Mouse (Mus musculus) bone marrow, adult 2 months (tissue): ENCODE measurements around the gene Tnfrsf21. TPM values are rescaled to one million over a fixed set of nuclear protein-coding genes. Genes with fewer than 3 reads are reported as not detected.

Source experiments
- H3K27ac ChIP-seq: fragments of 200-500 bp; 2 replicates; pipeline ENCODE4 v1.5.1; 2012; ENCODE audit warnings: low read depth, mild to moderate bottlenecking, control low read depth, inconsistent platforms, low read length; ENCODE audit not compliant: control insufficient read depth, poor library complexity, insufficient read depth
- H3K4me1 ChIP-seq: fragments of 200-500 bp; 2 replicates; pipeline ENCODE4 v1.6.1; 2011; ENCODE audit warnings: low read length; ENCODE audit not compliant: control insufficient read depth, insufficient read depth
- H3K4me3 ChIP-seq: fragments of 200-500 bp; replicated peaks from 2 replicates; pipeline ENCODE3; 2011; ENCODE audit warnings: mild to moderate bottlenecking, low read depth, low read length, control low read depth; ENCODE audit not compliant: control insufficient read depth
- CTCF ChIP-seq: fragments of 200-500 bp; IDR thresholded peaks from 2 replicates; pipeline ENCODE4 v1.5.1; 2011; ENCODE audit warnings: low read length, control low read depth; ENCODE audit not compliant: control insufficient read depth, insufficient read depth
- POLR2A ChIP-seq: fragments of 200-500 bp; IDR thresholded peaks from 2 replicates; pipeline ENCODE4 v1.6.1; 2011; ENCODE audit warnings: low read depth, mild to moderate bottlenecking, control low read depth, low read length, borderline replicate concordance; ENCODE audit not compliant: control insufficient read depth
- WGBS: fragments of 180-500 bp; shearing (Covaris S2); methylation state at CpG from one replicate; pipeline ENCODE4 v1.1.7; 2018; 5-methylcytosine and 5-hydroxymethylcytosine counted together
- polyA plus RNA-seq: library from polyadenylated mRNA; stranded (reverse); fragments of >200 nt; gene quantifications from 2 replicates; pipeline ENCODE4 v1.2.4, GENCODE M21; 2011; ENCODE audit warnings: low replicate concordance; ENCODE audit not compliant: missing spikeins, insufficient read depth, insufficient read length

The Tnfrsf21 gene
- polyA plus RNA-seq, 1 experiment: 18.6 TPM

DNA sequence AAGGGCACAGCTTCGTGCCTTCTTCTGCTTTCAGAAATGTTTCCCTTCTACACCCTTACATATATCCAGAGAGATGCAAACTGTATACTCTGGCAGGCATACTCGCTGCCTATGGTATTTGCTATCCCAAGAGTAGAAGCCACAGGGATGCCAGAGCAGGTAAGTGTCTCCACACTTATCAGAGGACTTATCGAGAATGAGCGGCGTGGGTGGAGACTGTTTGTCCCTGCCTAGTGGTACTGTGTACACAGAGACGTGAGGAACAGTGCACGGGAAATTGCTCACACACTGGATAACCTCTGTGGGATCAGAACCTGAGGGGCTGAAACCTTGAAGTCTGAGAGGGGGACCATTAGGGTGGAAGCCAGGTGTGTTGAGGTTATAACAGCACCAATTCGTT lies 59.6 kb downstream of the Tnfrsf21 start:
- TF ChIP-seq POLR2A (no peak), CTCF (no peak)
- no peak overlapping the region for H3K27ac ChIP-seq
- H3K4me3 ChIP-seq: no peak overlapping the region
- H3K4me1 ChIP-seq: peaks cover 6% of the 10 kb centered on the region
- WGBS: 38% methylated on average over 8 of the region's 8 CpGs

DNA sequence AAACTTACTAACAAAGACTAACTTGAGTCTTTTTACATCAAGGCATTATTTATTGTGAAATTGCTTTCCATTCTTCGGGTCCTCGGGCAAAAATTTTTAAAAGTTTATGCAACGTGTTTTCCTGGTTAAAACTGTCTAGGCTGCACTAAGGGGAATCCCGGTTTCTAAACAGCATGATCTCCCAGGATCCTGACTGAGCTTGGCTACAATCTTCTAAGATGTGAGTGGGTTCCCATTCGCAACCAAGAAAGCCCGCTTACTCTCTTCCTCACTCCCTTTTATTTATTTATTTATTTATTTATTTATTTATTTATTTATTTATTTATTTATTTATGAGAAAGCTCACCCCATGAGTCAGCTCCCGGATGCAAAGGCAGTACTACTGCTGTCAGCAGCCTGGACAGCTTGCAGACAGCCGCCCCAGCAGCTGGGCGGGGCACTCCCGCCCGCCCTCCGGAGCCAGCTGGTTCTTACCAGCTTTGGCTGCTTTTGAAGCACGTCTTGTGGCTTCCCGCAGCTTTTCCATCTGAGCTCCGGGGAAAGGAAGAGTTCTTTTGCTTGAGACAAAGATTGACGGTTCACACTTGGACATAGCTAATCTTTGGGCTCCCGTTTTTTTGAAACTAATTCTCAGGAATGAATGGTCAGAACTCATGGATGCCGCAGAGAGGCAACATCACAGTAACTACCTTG lies 60.6 kb downstream of the Tnfrsf21 start:
- TF ChIP-seq CTCF (no peak), POLR2A (no peak)
- Histone ChIP-seq H3K4me1 (peaks cover 7% of the 10 kb centered on the region), H3K27ac (no peak overlapping the region), H3K4me3 (no peak overlapping the region)
- 54% methylated on average over 18 of the region's 18 CpGs for WGBS

DNA sequence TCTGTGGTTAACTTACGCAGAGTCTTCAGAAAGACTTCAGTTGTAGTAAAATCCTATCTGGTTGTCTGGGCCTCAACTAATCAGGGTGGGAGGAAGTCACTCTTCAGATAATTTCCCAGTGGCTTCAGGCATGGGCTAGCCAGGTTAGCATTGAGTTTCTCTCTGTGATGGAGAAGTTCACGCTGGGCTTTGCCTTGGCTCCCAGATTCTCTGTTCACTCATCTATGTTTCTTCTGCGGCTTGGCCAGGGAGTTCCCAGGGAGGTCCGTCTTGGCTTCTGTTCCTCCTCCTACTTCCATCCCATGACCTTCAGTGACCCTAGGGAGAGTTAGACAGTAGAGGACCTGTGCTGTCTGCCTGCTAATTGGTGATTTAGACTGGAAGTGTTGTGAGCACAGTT lies 61.2 kb downstream of the Tnfrsf21 start:
- no peak overlapping the region for H3K4me3 ChIP-seq
- H3K27ac ChIP-seq: no peak overlapping the region
- 56% methylated on average over 4 of the region's 4 CpGs for WGBS
- peaks cover 5% of the 10 kb centered on the region for H3K4me1 ChIP-seq
- no peak for TF ChIP-seq POLR2A
- no peak for TF ChIP-seq CTCF

DNA sequence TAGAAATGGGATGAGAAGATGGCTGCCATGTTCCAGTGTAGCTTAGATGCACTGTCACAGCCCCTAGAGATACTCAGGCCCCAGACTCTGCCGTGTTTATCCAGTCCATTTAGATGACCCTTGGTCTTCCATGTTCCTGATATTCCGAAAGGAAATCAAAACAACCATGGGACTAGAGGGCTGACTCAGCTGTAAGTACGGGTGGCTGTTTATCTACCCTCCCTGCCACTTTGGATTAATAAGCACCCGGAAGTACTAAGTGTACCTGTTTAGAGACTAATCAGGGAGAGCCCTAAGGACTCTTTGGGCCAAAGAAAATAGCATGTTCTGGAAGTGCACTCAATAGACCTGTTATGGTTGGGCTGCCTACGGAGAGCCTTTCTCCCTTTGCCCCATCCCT lies 64.9 kb downstream of the Tnfrsf21 start:
- Histone ChIP-seq H3K27ac (no peak overlapping the region), H3K4me1 (peaks cover 5% of the 10 kb centered on the region), H3K4me3 (no peak overlapping the region)
- TF ChIP-seq POLR2A (no peak), CTCF (no peak)
- 88% methylated on average over 5 of the region's 5 CpGs for WGBS

DNA sequence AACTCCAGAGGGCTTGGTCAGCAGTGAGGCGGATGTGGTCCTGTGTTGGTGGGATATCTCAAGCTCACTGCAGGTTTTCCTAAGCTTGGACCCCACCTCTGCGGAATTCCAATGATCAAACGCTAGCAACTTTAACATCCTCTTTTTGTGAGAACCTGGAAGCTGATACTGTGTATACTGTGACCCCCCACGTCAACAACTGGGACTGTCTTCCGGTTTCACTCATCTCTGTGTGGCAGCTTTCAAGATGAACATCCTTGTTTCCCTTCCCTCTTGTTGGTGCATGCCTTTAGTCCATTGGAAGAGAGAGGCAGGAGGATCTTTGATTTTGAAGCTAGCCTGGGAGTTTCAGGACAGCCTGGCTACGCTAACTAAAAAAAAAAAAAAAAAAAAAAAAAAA lies 73.1 kb downstream of the Tnfrsf21 start:
- no peak overlapping the region for H3K27ac ChIP-seq
- H3K4me1 ChIP-seq: no peaks in the 10 kb centered on the region
- TF ChIP-seq POLR2A (no peak), CTCF (no peak)
- H3K4me3 ChIP-seq: no peak overlapping the region
- WGBS: 86% methylated on average over 6 of the region's 6 CpGs

DNA sequence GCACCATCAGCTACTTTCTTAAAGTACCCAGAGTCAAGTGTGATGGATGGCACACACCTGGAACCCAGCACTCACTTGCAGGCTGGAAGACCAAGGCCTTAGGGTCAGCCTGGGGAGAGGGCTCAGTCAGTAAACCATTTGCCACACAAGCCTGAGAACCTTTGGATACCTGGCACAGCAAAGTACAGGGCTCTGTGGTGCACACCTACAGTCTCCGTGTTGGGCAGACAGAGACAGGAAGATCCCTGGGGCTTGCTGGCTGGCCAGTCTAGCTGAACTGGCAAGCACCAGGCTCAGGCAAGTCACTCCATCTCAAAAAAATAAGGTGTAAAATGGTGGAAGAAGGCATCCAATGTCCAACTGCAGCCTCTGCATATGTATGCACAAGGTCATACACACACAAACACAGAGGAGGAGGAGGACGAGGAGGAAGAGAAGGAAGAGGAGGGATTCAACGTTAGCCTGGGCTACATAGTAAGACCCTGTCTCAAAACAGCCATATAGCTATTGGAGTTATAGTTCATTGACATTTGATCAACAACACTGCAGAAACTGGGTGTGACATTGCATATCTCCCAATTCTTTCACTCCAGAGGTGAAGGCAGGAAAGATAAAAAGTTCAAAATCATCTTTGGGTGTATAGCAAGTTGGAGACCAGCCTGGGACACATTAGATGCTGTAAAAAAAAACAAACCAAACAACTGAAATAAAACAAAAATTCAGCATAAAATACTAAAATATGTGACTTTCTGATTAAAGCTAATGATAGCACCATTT lies 74.8 kb downstream of the Tnfrsf21 start:
- 66% methylated on average over 3 of the region's 3 CpGs for WGBS

DNA sequence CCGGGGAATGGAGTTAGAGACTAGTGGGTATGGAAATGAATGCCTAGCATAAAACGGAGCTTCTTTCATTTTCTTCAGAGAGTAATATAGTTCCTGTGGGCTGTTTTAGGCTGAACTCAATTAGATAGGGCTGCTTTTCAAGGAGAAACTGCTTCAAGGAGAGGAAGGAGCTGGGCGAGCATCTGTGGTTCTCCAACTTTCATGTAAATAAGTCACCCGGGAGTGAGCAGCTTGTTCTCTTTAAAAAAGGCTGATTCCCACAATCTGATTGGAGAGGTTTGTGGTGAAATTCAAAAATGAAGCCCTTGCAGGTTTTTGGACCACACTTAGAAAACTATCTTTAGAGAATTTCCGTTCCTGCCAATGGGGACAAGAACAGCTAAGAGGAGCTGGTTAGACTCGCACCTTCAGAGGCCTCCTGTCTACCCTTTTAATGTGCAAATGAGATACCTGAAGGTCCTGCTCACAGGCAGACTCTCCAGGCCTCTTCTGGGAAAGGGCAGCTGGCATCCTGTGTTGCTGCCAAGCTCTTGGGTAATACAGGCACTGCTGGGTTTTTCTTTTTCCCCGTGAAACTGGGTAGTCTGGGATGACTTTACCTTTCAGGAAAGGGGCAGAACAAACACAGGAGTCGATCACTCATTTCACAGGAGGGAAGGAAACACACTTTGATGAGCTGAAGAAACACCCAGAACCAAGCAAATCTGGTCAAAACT lies 76.1 kb downstream of the Tnfrsf21 start:
- 43% methylated on average over 8 of the region's 8 CpGs for WGBS
- Histone ChIP-seq H3K27ac (no peak overlapping the region), H3K4me3 (no peak overlapping the region), H3K4me1 (no peaks in the 10 kb centered on the region)
- TF ChIP-seq CTCF: no peak
- TF ChIP-seq POLR2A: no peak

More for the DNA sequence above, 74.8 kb downstream of the Tnfrsf21 start:
- Histone ChIP-seq H3K27ac (no peak overlapping the region), H3K4me3 (no peak overlapping the region), H3K4me1 (no peaks in the 10 kb centered on the region)
- TF ChIP-seq POLR2A (no peak), CTCF (no peak)

DNA sequence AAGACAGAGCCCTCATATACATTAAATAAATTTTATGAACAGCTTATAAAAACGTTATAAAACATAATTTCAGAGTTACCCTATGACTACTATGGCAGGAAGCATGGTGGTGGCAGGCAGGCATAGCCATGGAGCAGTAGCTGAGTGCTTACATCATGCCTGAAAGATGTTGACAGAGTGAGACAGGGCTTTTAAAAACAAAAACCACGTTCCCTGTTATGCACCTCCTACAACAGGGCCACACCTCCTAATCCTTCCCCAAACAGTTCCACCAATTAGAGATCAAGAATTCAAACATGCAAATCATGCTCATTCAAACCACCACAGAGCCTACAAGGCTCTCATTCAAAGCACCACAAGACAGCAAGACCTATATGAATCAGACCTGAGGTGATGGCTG lies 77.9 kb downstream of the Tnfrsf21 start:
- TF ChIP-seq CTCF: no peak
- TF ChIP-seq POLR2A: no peak
- Histone ChIP-seq H3K4me3 (no peak overlapping the region), H3K4me1 (no peaks in the 10 kb centered on the region), H3K27ac (no peak overlapping the region)
- WGBS: 33% methylated on average over 2 of the region's 2 CpGs
